Mouse (Mus musculus): ENCODE measurements at regions not wholly inside any gene's neighbourhood (a gene's known extent, or its start where the extent isn't known, plus 50 kb on each side); places are given as distances from the start of the nearest gene placed in this dataset.

DNA sequence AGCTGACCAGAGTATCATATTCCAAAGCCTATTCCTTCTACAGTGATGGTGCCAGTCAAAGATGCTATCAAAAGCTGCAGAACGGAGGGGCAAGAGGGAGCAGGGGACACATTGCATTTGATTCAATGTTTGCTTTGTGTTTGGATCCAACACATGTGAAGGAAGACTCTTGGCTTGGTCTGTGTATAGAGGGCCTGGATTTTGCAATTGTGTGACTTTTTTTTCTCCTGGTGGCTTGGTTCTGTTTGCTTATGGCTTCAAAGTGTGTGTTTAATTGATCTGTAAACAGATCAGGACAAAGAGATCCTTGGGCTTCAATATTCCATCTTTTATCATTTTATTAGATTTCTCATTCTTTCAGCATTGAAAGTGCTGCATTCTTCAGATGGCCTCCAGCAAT is 504.2 kb downstream of the Slc4a3 start:
- TF ChIP-seq CTCF (IDR thresholded peaks at IDR 0.05; ENCODE audit: extremely low read depth, insufficient read depth, low read length): no peak
- TF ChIP-seq POLR2A (IDR thresholded peaks at IDR 0.05; ENCODE audit: extremely low read depth, insufficient read depth, low read length): no peak
